Mouse (Mus musculus): ENCODE measurements around the gene Gm11084. TPM values are rescaled to one million over a fixed set of nuclear protein-coding genes. Genes with fewer than 3 reads are reported as not detected.

The Gm11084 gene
- polyA plus RNA-seq, 1 experiment from 2014 or later: not detected

DNA sequence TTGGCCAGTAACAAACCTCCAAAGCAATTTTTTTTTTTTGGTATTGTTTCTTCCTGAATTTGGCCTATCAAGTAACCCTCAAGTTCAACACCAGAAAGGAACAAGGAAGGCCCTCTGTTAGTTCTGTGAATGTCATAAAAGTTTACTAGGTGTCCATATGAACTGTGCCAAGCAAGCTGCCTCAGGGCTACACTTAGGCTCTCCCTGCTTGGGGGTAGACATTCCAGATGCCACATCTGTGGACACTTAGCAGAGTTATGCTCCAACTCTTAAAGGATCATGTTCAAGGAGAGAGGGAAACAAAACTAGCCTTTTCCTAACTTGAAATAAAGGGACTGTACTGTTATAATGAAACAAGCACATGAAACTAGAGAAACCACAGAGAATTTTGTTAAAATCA, 54.3 kb downstream of the Gm11084 start:
- Histone ChIP-seq H3K4me1 (ENCODE audit: control insufficient read depth, insufficient read depth, low read length) (no peaks in the 10 kb centered on the region), H3K4me3 (ENCODE audit: low read depth, low read length) (no peak overlapping the region), H3K9me3 (replicated peaks; ENCODE audit: control insufficient read depth, low read length) (no peaks in the 10 kb centered on the region), H3K9ac (ENCODE audit: low read depth, low read length) (no peak overlapping the region), H3K27me3 (ENCODE audit: control insufficient read depth, insufficient read depth, low read length) (no peaks in the 10 kb centered on the region), H3K4me2 (no peak overlapping the region), H3K36me3 (ENCODE audit: control insufficient read depth, insufficient read depth, low read length) (no peaks in the 10 kb centered on the region), H3K27ac (ENCODE audit: low read depth, low read length) (no peak overlapping the region)
- no peak for ATAC-seq (replicated peaks; ENCODE audit: insufficient number of reproducible peaks, low FRiP score, low TSS enrichment)

GRCm38 (mm10) chr2:72924981-72925380, 61.5 kb downstream of the Gm11084 start:
- no peaks in the 10 kb centered on the region for H3K4me1 ChIP-seq (ENCODE audit: control insufficient read depth, insufficient read depth, low read length)
- H3K4me3 ChIP-seq (ENCODE audit: low read depth, low read length): no peak overlapping the region
- ATAC-seq (replicated peaks; ENCODE audit: insufficient number of reproducible peaks, low FRiP score, low TSS enrichment): no peak
- H3K9ac ChIP-seq (ENCODE audit: low read depth, low read length): no peak overlapping the region
- WGBS (ENCODE audit: insufficient replicate concordance): 87% methylated on average over 10 of the region's 10 CpGs
- H3K27ac ChIP-seq (ENCODE audit: low read depth, low read length): no peak overlapping the region
- no peaks in the 10 kb centered on the region for H3K27me3 ChIP-seq (ENCODE audit: control insufficient read depth, insufficient read depth, low read length)
- no peaks in the 10 kb centered on the region for H3K9me3 ChIP-seq (replicated peaks; ENCODE audit: control insufficient read depth, low read length)
- no peaks in the 10 kb centered on the region for H3K36me3 ChIP-seq (ENCODE audit: control insufficient read depth, insufficient read depth, low read length)
- no peak overlapping the region for H3K4me2 ChIP-seq

Small RNA genes within 50 kb of the gene (microRNA-seq; reads per million reads assigned to microRNA genes)
- gene Gm25960 (ENCODE audit: borderline number of aligned reads): not detected

Other genes with a start within 250 kb of the Gm11084 start
- gene Sp3, start 6.3 kb downstream of the Gm11084 start, polyA plus RNA-seq (2014; fragmentation: Nextera tagmentation; extraction: Ambion mirVana): 37.0 and 40.2 TPM in 2 replicates
- 70.5 and 78.4 TPM in 2 replicates for gene Ola1, start 232.2 kb upstream of the Gm11084 start, polyA plus RNA-seq (2014; fragmentation: Nextera tagmentation; extraction: Ambion mirVana)